Mouse (Mus musculus): ENCODE measurements around the gene Prr14. TPM values are rescaled to one million over a fixed set of nuclear protein-coding genes. Genes with fewer than 3 reads are reported as not detected.
"Not testable (repeated sequence)": the region's sequence is repeated elsewhere in the genome, so short reads cannot be mapped to it uniquely, and the experiment has no call there.

The Prr14 gene
- total RNA-seq, 2 experiments from 2014 or later, result 26.4 to 33.9 TPM

- no peak for DNase-seq (ENCODE audit: extremely low spot score in 1 of 2, low spot score in 1 of 2)
These were observed 48.9 kb downstream of the Prr14 start for GRCm38 (mm10) chr7:127508291-127508690.

GRCm38 (mm10) chr7:127509830-127510229 is 50.4 kb downstream of the Prr14 start:
- not testable (repeated sequence) for DNase-seq (ENCODE audit: extremely low spot score in 1 of 2, low spot score in 1 of 2)

- no peak for DNase-seq (ENCODE audit: extremely low spot score in 1 of 2, low spot score in 1 of 2)
These were observed 51.8 kb downstream of the Prr14 start for GRCm38 (mm10) chr7:127511241-127511640.

- peak; percentile 87 to 90 for DNase-seq (ENCODE audit: extremely low spot score in 1 of 2, low spot score in 1 of 2)
These were observed 52.4 kb downstream of the Prr14 start, which contains the start of gene Srcap for GRCm38 (mm10) chr7:127511808-127512230. TSS of gene Srcap (plus strand) at chr7:127511983.

- DNase-seq (ENCODE audit: extremely low spot score in 1 of 2, low spot score in 1 of 2), result peak; percentile 75 to 76
These were observed 53.0 kb downstream of the Prr14 start for GRCm38 (mm10) chr7:127512231-127513015.

- no peak for DNase-seq (ENCODE audit: extremely low spot score in 1 of 2, low spot score in 1 of 2)
These were observed 53.6 kb downstream of the Prr14 start for GRCm38 (mm10) chr7:127513016-127513390.

GRCm38 (mm10) chr7:127513781-127514180 is 54.4 kb downstream of the Prr14 start:
- DNase-seq (ENCODE audit: extremely low spot score in 1 of 2, low spot score in 1 of 2), result no peak

GRCm38 (mm10) chr7:127515846-127516245 is 56.4 kb downstream of the Prr14 start:
- DNase-seq (ENCODE audit: extremely low spot score in 1 of 2, low spot score in 1 of 2), result no peak

- DNase-seq (ENCODE audit: extremely low spot score in 1 of 2, low spot score in 1 of 2), result no peak
These were observed 56.9 kb downstream of the Prr14 start for GRCm38 (mm10) chr7:127516344-127516743.

- DNase-seq (ENCODE audit: extremely low spot score in 1 of 2, low spot score in 1 of 2), result no peak
These were observed 59.9 kb downstream of the Prr14 start, which contains the start of gene Gm42715 for GRCm38 (mm10) chr7:127519284-127519683. TSS of gene Gm42715 (plus strand) at chr7:127519584.

Small RNAs within 50 kb of the gene (microRNA-seq; reads per million reads assigned to microRNA genes)
- gene Gm47278 (0 reads per million in 2 experiments), gene Mir7060 (0 to 0.55 reads per million in 2 experiments)

Other genes with a start within 250 kb of the Prr14 start
- gene Zfp553, start 226.6 kb upstream of the Prr14 start, total RNA-seq (2021), result 10 to 100 TPM; 18.0 to 20.6 TPM
- gene Sept1, start 226.5 kb upstream of the Prr14 start, total RNA-seq (2021), result 1 to 10 TPM; 4.0 to 4.2 TPM
- gene Zfp771, start 215.3 kb upstream of the Prr14 start, total RNA-seq (2021), result 10 to 100 TPM; 67.4 to 73.4 TPM
- 10 to 100 TPM; 21.7 to 27.7 TPM for gene Dctpp1, start 198.9 kb upstream of the Prr14 start, total RNA-seq (2021)
- gene Sephs2, start 185.6 kb upstream of the Prr14 start, total RNA-seq (2021), result 10 to 100 TPM; 43.0 to 43.8 TPM
- under 1 TPM; 0.20 to 0.26 TPM for gene Itgal, start 163.4 kb upstream of the Prr14 start, total RNA-seq (2021)
- 10 to 100 TPM; 11.5 to 11.8 TPM for gene Zfp768, start 114.0 kb upstream of the Prr14 start, total RNA-seq (2021)
- 1 to 10 TPM; 6.0 to 6.3 TPM for gene Zfp747, start 83.6 kb upstream of the Prr14 start, total RNA-seq (2021)
- gene 9130019O22Rik, start 72.4 kb upstream of the Prr14 start, total RNA-seq (2021), result 1 to 10 TPM; 3.9 to 4.0 TPM
- gene E430018J23Rik, start 66.0 kb upstream of the Prr14 start, total RNA-seq (2021), result 1 to 10 TPM; 7.9 to 9.0 TPM
- gene Zfp764, start 52.8 kb upstream of the Prr14 start, total RNA-seq (2021), result 1 to 10 TPM; 3.7 to 4.0 TPM
- gene Zfp688, start 37.5 kb upstream of the Prr14 start, total RNA-seq (2021), result 10 to 100 TPM; 12.4 to 14.9 TPM
- gene Zfp689, start 10.5 kb upstream of the Prr14 start, total RNA-seq (2021), result 1 to 10 TPM; 6.6 to 6.7 TPM
- gene Fbrs, start 19.6 kb downstream of the Prr14 start, total RNA-seq (2021), result 10 to 100 TPM; 50.9 to 65.3 TPM
- gene Srcap, start 52.4 kb downstream of the Prr14 start, total RNA-seq (2021), result 100 to 1,000 TPM in 1 of 2 experiments, 10 to 100 TPM in 1; 88.9 to 125 TPM
- gene Gm42715, start 60.0 kb downstream of the Prr14 start, total RNA-seq (2021), result 1 to 10 TPM; 6.0 to 9.2 TPM
- gene Tmem265, start 101.8 kb downstream of the Prr14 start, total RNA-seq (2021), result 1 to 10 TPM in 1 of 2 experiments, not detected in 1; 1.8 TPM
- gene Phkg2, start 113.7 kb downstream of the Prr14 start, total RNA-seq (2021), result 10 to 100 TPM; 77.2 to 82.3 TPM
- gene Ccdc189, start 129.0 kb downstream of the Prr14 start, total RNA-seq (2021), result 10 to 100 TPM in 1 of 2 experiments, 1 to 10 TPM in 1; 10.0 to 11.1 TPM
- gene Rnf40, start 129.2 kb downstream of the Prr14 start, total RNA-seq (2021), result 10 to 100 TPM; 67.2 to 80.8 TPM
- 10 to 100 TPM; 21.3 to 23.3 TPM for gene Zfp629, start 156.2 kb downstream of the Prr14 start, total RNA-seq (2021)
- gene Bcl7c, start 249.3 kb downstream of the Prr14 start, total RNA-seq (2021), result 10 to 100 TPM; 24.0 to 25.7 TPM

Measured in layer of hippocampus, postnatal 25 days (tissue).